Mouse (Mus musculus) thymus, adult 18-20 months (tissue): Measurements from ENCODE around the gene Slc35b2.

Experiments used
- DNase-seq, 2 experiments: peaks; one replicate each; pipeline ENCODE4 v3.0.0; 2022; ENCODE audit warnings: mixed read lengths in 2 of 2

The Slc35b2 gene

GRCm38 (mm10) chr17:45563655-45564530 lies at the start of gene Slc35b2:
Gene Slc35b2, plus strand, starts transcription at chr17:45563874.
- DNase-seq: peak; percentile 81 to 82

GRCm38 (mm10) chr17:45515204-45515726 lies 48.4 kb upstream of the Slc35b2 start:
- no peak for DNase-seq

GRCm38 (mm10) chr17:45515806-45516205 lies 47.9 kb upstream of the Slc35b2 start:
- DNase-seq: no peak

- peak in 1 of 2 experiments; percentile 52 for DNase-seq
Observed at GRCm38 (mm10) chr17:45516488-45516887, 47.2 kb upstream of the Slc35b2 start.

- no peak for DNase-seq
Observed at GRCm38 (mm10) chr17:45517135-45517534, 46.5 kb upstream of the Slc35b2 start.

GRCm38 (mm10) chr17:45517549-45518215 lies 46.0 kb upstream of the Slc35b2 start:
- DNase-seq: no peak

GRCm38 (mm10) chr17:45518766-45519475 lies 44.8 kb upstream of the Slc35b2 start:
- DNase-seq: no peak

GRCm38 (mm10) chr17:45520136-45520535 lies 43.5 kb upstream of the Slc35b2 start:
- no peak for DNase-seq

- no peak for DNase-seq
Observed at GRCm38 (mm10) chr17:45523263-45523662, 40.4 kb upstream of the Slc35b2 start, which contains the start of gene Tcte1. Gene Tcte1, plus strand, starts transcription at chr17:45523434.

- DNase-seq: no peak
Observed at GRCm38 (mm10) chr17:45524961-45525360, 38.7 kb upstream of the Slc35b2 start.

GRCm38 (mm10) chr17:45526571-45526970 lies 37.1 kb upstream of the Slc35b2 start:
- no peak for DNase-seq

GRCm38 (mm10) chr17:45530346-45530782 lies 33.3 kb upstream of the Slc35b2 start:
- no peak for DNase-seq

GRCm38 (mm10) chr17:45532896-45533295 lies 30.8 kb upstream of the Slc35b2 start:
- DNase-seq: no peak

- DNase-seq: no peak
Observed at GRCm38 (mm10) chr17:45536264-45536663, 27.4 kb upstream of the Slc35b2 start.

- DNase-seq: no peak
Observed at GRCm38 (mm10) chr17:45538394-45538793, 25.3 kb upstream of the Slc35b2 start.

- DNase-seq: no peak
Observed at GRCm38 (mm10) chr17:45539664-45540063, 24.0 kb upstream of the Slc35b2 start.

- DNase-seq: no peak
Observed at GRCm38 (mm10) chr17:45542129-45542528, 21.5 kb upstream of the Slc35b2 start.

- DNase-seq: no peak
Observed at GRCm38 (mm10) chr17:45542705-45543104, 21.0 kb upstream of the Slc35b2 start.

GRCm38 (mm10) chr17:45543115-45543514 lies 20.6 kb upstream of the Slc35b2 start:
- no peak for DNase-seq

GRCm38 (mm10) chr17:45544001-45544872 lies 19.4 kb upstream of the Slc35b2 start:
- no peak for DNase-seq

- no peak for DNase-seq
Observed at GRCm38 (mm10) chr17:45544873-45545277, 18.8 kb upstream of the Slc35b2 start.
